Mouse (Mus musculus) stomach, postnatal 0 days (tissue): Measurements from ENCODE around the gene C2cd5. TPM values are rescaled to one million over a fixed set of nuclear protein-coding genes. Genes with fewer than 3 reads are reported as not detected.

Experiments used
- ATAC-seq: fragments of 200-750 bp; cut with Nextera tagmentation; 2 replicates; pipeline ENCODE4 v1.8.0; 2017; ENCODE audit not compliant: low FRiP score, low TSS enrichment
- DNase-seq: peaks from one replicate; pipeline ENCODE4 v3.0.0-alpha.2; 2016; ENCODE audit warnings: low spot score
- H3K27ac ChIP-seq: fragments of 300-500 bp; sonication (generic); replicated peaks from 2 replicates; pipeline ENCODE4 v1.5.1; 2014; ENCODE audit warnings: mild to moderate bottlenecking, control low read depth
- H3K27me3 ChIP-seq: fragments of 300-500 bp; sonication (generic); 2 replicates; pipeline ENCODE4 v1.6.1; 2014; ENCODE audit warnings: low read length; ENCODE audit not compliant: control insufficient read depth, insufficient read depth
- H3K36me3 ChIP-seq: fragments of 300-500 bp; sonication (generic); 2 replicates; pipeline ENCODE4 v1.6.1; 2014; ENCODE audit warnings: low read length, mixed read lengths; ENCODE audit not compliant: control insufficient read depth, insufficient read depth
- H3K4me1 ChIP-seq: fragments of 300-500 bp; sonication (generic); replicated peaks from 2 replicates; pipeline ENCODE4 v1.6.1; 2014; ENCODE audit warnings: antibody characterized with exemption; ENCODE audit not compliant: control insufficient read depth, insufficient read depth
- H3K4me2 ChIP-seq: fragments of 300-500 bp; sonication (generic); replicated peaks from 2 replicates; pipeline ENCODE4 v1.6.1; 2014; ENCODE audit warnings: low read depth, mild to moderate bottlenecking, control low read depth, moderate library complexity
- H3K4me3 ChIP-seq: fragments of 300-500 bp; sonication (generic); 2 replicates; pipeline ENCODE4 v1.5.1; 2014; ENCODE audit warnings: low read depth, low read length, control low read depth
- H3K9ac ChIP-seq: fragments of 300-500 bp; sonication (generic); 2 replicates; pipeline ENCODE4 v1.6.1; 2014; ENCODE audit warnings: mild to moderate bottlenecking, low read length, control low read depth, mixed read lengths
- H3K9me3 ChIP-seq: fragments of 300-500 bp; sonication (generic); 2 replicates; pipeline ENCODE4 v1.6.1; 2016; ENCODE audit warnings: low read length; ENCODE audit not compliant: control insufficient read depth
- CTCF ChIP-seq: IDR thresholded peaks from 2 replicates; pipeline ENCODE4 v1.5.1; 2016; ENCODE audit warnings: antibody characterized with exemption, low read depth, mild to moderate bottlenecking, moderate library complexity
- EP300 ChIP-seq: optimal IDR thresholded peaks from 2 replicates; pipeline ENCODE3; 2016; ENCODE audit warnings: antibody characterized with exemption
- WGBS: fragments of 180-500 bp; shearing (Covaris S2); extraction: QIAGEN DNeasy Blood & Tissue Kit; methylation state at CpG from one replicate; pipeline ENCODE4 v1.1.7; 2014; 5-methylcytosine and 5-hydroxymethylcytosine counted together
- polyA plus RNA-seq: library from polyadenylated mRNA; unstranded; fragments of >200 nt; fragmentation: Nextera tagmentation; extraction: Ambion mirVana; gene quantifications from 2 replicates; pipeline ENCODE4 v1.2.1, GENCODE M21; 2015

C2cd5 gene
- polyA plus RNA-seq, 1 experiment from 2014 or later = 7.7 TPM

- no peaks in the 10 kb centered on the region for H3K9me3 ChIP-seq
- WGBS = 71% methylated on average over 7 of the region's 7 CpGs
- TF ChIP-seq CTCF = peak; percentile 48
- TF ChIP-seq EP300 = no peak
Measured at GRCm38 (mm10) chr6:143103981-143104680, 4.2 kb upstream of the C2cd5 start.

DNA sequence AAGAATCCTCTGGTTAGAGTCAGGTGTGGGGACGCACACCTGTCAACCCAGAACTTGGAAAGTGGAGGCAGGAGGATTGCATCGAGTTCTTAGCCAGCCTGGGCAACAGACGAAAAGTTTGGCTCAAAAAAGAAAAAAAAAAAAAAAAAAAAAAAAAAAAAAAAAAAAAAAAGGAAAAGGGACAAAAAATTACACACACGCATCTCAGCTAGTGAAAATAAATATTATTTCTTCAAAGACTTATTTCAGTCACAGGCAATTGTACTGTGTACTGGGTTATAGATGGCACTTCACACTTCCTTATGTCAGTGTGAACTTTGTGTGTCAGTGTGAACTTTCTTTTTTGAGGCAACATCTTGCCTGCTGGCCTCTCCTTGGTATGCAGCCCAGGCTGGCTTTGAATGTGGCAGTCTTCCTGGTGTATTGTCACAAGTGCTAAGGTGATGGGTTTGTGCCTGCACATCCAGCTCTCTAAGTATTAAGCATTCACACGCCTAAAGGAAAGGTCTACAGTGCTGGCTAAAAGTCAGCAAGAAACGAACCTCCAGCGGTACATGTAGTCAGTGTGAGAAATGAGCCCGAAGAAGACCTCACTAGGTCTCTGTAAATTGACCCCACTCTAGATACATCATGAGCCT lies 656 bp upstream of the C2cd5 start:
- no peak for TF ChIP-seq EP300
- TF ChIP-seq CTCF = no peak
- H3K9me3 ChIP-seq = no peaks in the 10 kb centered on the region
- ATAC-seq (no peak), DNase-seq (no peak)
- no peaks in the 10 kb centered on the region for H3K36me3 ChIP-seq
- 0 out of 2 replicates have a peak overlapping the region, but pooled peaks have one; percentile 35 for H3K27ac ChIP-seq
- no peaks in the 10 kb centered on the region for H3K4me1 ChIP-seq
- H3K9ac ChIP-seq = peak overlapping the region; percentile 52; the same call in 1 of the 2 replicates
- H3K4me2 ChIP-seq = peak overlapping the region; percentile 77
- no peaks in the 10 kb centered on the region for H3K27me3 ChIP-seq
- WGBS = 36% methylated on average over 8 of the region's 8 CpGs
- H3K4me3 ChIP-seq = peak overlapping the region; percentile 73

More at GRCm38 (mm10) chr6:143103981-143104680, 4.2 kb upstream of the C2cd5 start:
- H3K9ac ChIP-seq = no peak overlapping the region
- no peak overlapping the region for H3K27ac ChIP-seq
- ATAC-seq (no peak), DNase-seq (no peak)
- no peaks in the 10 kb centered on the region for H3K4me1 ChIP-seq
- no peak overlapping the region for H3K4me2 ChIP-seq
- H3K36me3 ChIP-seq = no peaks in the 10 kb centered on the region
- no peak overlapping the region for H3K4me3 ChIP-seq
- no peaks in the 10 kb centered on the region for H3K27me3 ChIP-seq

- Histone ChIP-seq H3K27me3 (no peaks in the 10 kb centered on the region), H3K4me3 (peak overlapping the region; percentile 73)
- TF ChIP-seq CTCF (peak; percentile 33; the same call in 1 of the 2 replicates), EP300 (no peak)
Measured at GRCm38 (mm10) chr6:143099281-143099680, 660 bp downstream of the C2cd5 start.

DNA sequence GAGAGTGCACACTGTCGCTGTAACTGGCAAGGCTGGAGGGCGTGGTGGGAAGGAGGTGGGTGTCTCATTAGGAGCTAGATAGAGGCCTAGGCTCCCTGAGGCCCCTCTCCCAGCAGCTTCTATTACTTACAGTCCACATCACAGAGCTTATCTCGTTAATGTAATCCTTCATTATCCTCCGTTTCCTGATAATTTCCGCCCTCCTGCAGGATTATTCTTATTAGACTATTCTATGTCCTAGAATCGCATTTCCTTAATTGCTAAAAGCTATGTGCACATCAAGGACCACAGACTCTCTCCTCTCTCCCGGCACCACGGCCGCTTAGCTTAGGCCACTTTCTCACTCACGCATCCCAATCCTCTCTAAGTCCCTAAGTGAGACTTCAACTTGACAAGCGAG lies 4.8 kb downstream of the C2cd5 start:
- Histone ChIP-seq H3K4me1 (no peaks in the 10 kb centered on the region), H3K36me3 (peaks cover 4% of the 10 kb centered on the region; the same call in 1 of the 2 replicates), H3K4me3 (no peak overlapping the region), H3K4me2 (no peak overlapping the region), H3K9me3 (no peaks in the 10 kb centered on the region), H3K27me3 (no peaks in the 10 kb centered on the region), H3K27ac (no peak overlapping the region), H3K9ac (no peak overlapping the region)
- TF ChIP-seq EP300 = no peak
- TF ChIP-seq CTCF = no peak
- no peak for DNase-seq
- no peak for ATAC-seq
- 86% methylated on average over 11 of the region's 11 CpGs for WGBS

More at GRCm38 (mm10) chr6:143099281-143099680, 660 bp downstream of the C2cd5 start:
- Histone ChIP-seq H3K9me3 (no peaks in the 10 kb centered on the region), H3K27ac (peak overlapping the region; percentile 87), H3K4me1 (no peaks in the 10 kb centered on the region), H3K4me2 (peak overlapping the region; percentile 77), H3K9ac (peak overlapping the region; percentile 68), H3K36me3 (no peaks in the 10 kb centered on the region)
- under 1% methylated on average over 23 of the region's 32 CpGs for WGBS
- DNase-seq (peak; percentile 62), ATAC-seq (peak; percentile 56)

GRCm38 (mm10) chr6:143092856-143093255 lies 7.1 kb downstream of the C2cd5 start:
- TF ChIP-seq CTCF (no peak), EP300 (no peak)
- Histone ChIP-seq H3K4me3 (no peak overlapping the region), H3K27ac (no peak overlapping the region), H3K9me3 (no peaks in the 10 kb centered on the region), H3K4me1 (no peaks in the 10 kb centered on the region), H3K36me3 (peaks cover 9% of the 10 kb centered on the region), H3K27me3 (no peaks in the 10 kb centered on the region), H3K4me2 (no peak overlapping the region), H3K9ac (no peak overlapping the region)
- no peak for DNase-seq
- no peak for ATAC-seq
- 59% methylated on average over 4 of the region's 4 CpGs for WGBS

DNA sequence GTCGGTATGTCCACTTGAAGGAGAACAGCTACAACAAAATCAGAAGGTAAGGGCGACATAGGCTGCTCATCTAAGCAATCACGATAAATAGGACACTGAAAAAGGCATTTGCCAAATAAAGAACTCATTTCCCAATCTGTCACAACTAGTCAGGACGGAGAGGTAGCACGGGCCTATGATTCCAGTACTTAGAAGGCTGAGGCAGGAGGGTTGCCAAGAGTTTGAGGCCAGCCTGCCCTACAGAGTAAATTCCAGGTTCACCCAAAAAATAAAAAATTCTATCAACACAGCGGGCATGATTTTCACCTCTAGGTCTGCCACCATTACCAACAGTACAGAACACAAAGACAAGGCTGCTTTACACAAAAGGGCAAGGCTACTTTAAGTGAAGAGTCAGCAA lies 8.9 kb downstream of the C2cd5 start:
- TF ChIP-seq CTCF = no peak
- no peak for TF ChIP-seq EP300
- 94% methylated on average over 6 of the region's 6 CpGs for WGBS
- no peak for ATAC-seq

More for the DNA sequence above, 8.9 kb downstream of the C2cd5 start:
- no peaks in the 10 kb centered on the region for H3K4me1 ChIP-seq
- H3K36me3 ChIP-seq = peaks cover 9% of the 10 kb centered on the region
- no peaks in the 10 kb centered on the region for H3K9me3 ChIP-seq
- no peak for DNase-seq
- H3K9ac ChIP-seq = no peak overlapping the region
- no peak overlapping the region for H3K4me2 ChIP-seq
- no peak overlapping the region for H3K4me3 ChIP-seq
- no peak overlapping the region for H3K27ac ChIP-seq
- H3K27me3 ChIP-seq = no peaks in the 10 kb centered on the region
